Mouse (Mus musculus) forebrain, embryonic 10.5 days (tissue): ENCODE results near the gene Pld2. TPM values are rescaled to one million over a fixed set of nuclear protein-coding genes. Genes with fewer than 3 reads are reported as not detected.
"Not testable (repeated sequence)": the region's sequence is repeated elsewhere in the genome, so short reads cannot be mapped to it uniquely, and the experiment has no call there.

Source experiments
- DNase-seq: peaks from one replicate; pipeline ENCODE4 v3.0.0-alpha.2; 2017; ENCODE audit warnings: low spot score; ENCODE audit errors: extremely low spot score
- H3K27ac ChIP-seq: fragments of 300-500 bp; sonication (generic); 2 replicates; pipeline ENCODE4 v1.5.1; 2016; ENCODE audit warnings: mild to moderate bottlenecking
- H3K27me3 ChIP-seq: fragments of 300-500 bp; sonication (generic); 2 replicates; pipeline ENCODE4 v1.6.1; 2016; ENCODE audit warnings: mild to moderate bottlenecking; ENCODE audit not compliant: poor library complexity, severe bottlenecking
- H3K36me3 ChIP-seq: fragments of 300-500 bp; sonication (generic); replicated peaks from 2 replicates; pipeline ENCODE4 v1.6.1; 2016; ENCODE audit warnings: mild to moderate bottlenecking, moderate library complexity
- H3K4me1 ChIP-seq: fragments of 300-500 bp; sonication (generic); 2 replicates; pipeline ENCODE4 v1.6.1; 2016
- H3K4me3 ChIP-seq: fragments of 300-500 bp; sonication (generic); 2 replicates; pipeline ENCODE4 v1.5.1; 2016; ENCODE audit warnings: mild to moderate bottlenecking, moderate library complexity
- H3K9me3 ChIP-seq: fragments of 300-500 bp; sonication (generic); 2 replicates; pipeline ENCODE4 v1.6.1; 2016; ENCODE audit warnings: mild to moderate bottlenecking, moderate library complexity
- WGBS: fragments of 180-500 bp; shearing (Covaris S2); methylation state at CpG from one replicate; pipeline ENCODE4 v1.1.7; 2016; 5-methylcytosine and 5-hydroxymethylcytosine counted together
- polyA plus RNA-seq: library from polyadenylated mRNA; unstranded; fragments of >200 nt; fragmentation: Nextera tagmentation; extraction: Ambion mirVana; gene quantifications from 2 replicates; pipeline ENCODE4 v1.2.1, GENCODE M21; 2016

Pld2 gene
- polyA plus RNA-seq, 1 experiment from 2014 or later = 2.7 TPM

DNA sequence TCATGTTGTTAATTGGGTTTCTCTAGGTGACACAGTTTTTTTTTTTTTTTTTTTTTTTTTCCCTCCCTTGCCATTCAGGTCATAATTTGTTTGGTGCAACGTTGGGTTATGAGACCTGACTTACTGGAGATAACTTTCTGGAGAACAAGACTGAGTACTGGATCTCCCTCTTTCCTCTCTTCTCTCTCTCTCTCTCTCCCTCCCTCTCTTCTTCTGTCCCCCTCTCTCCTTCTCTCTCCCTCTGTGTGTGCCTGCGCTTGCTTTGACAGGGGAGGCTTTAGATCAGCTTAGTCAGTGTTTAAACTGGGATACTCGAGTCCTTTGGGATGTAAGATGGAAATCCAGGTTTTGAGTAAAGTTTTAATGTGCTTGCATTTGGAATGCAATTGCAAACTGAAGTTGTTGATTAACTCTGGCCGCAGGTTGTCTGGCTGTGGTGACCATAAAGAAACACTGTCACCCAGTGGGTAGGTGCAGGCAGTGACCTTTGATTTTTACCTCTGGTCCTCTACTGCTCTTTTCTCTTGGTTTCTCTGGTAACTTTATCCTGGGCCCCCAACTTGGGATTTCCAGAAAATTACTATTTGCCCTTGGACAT lies 24.5 kb downstream of the Pld2 start:
- no peak for DNase-seq
- peaks cover 16% of the 10 kb centered on the region for H3K36me3 ChIP-seq
- peaks cover 46% of the 10 kb centered on the region for H3K4me1 ChIP-seq
- H3K9me3 ChIP-seq = no peaks in the 10 kb centered on the region
- H3K4me3 ChIP-seq = peak overlapping the region; percentile 94
- H3K27me3 ChIP-seq = no peaks in the 10 kb centered on the region
- 54% methylated on average over 4 of the region's 4 CpGs for WGBS
- 0 out of 2 replicates have a peak overlapping the region, but pooled peaks have one; percentile 96 for H3K27ac ChIP-seq

GRCm38 (mm10) chr11:70566586-70566985 lies 26.7 kb downstream of the Pld2 start:
- Histone ChIP-seq H3K4me1 (peaks cover 48% of the 10 kb centered on the region), H3K9me3 (no peaks in the 10 kb centered on the region), H3K36me3 (peaks cover 16% of the 10 kb centered on the region), H3K4me3 (no peak overlapping the region), H3K27me3 (no peaks in the 10 kb centered on the region), H3K27ac (no peak overlapping the region)
- DNase-seq = no peak
- 80% methylated on average over 7 of the region's 7 CpGs for WGBS

- H3K36me3 ChIP-seq = peaks cover 22% of the 10 kb centered on the region
- not testable (repeated sequence) for H3K4me3 ChIP-seq, H3K27me3 ChIP-seq, H3K27ac ChIP-seq, DNase-seq, H3K9me3 ChIP-seq
- peaks cover 32% of the 10 kb centered on the region for H3K4me1 ChIP-seq
- 91% methylated on average over 1 of the region's 1 CpGs for WGBS
These were observed 30.8 kb downstream of the Pld2 start for GRCm38 (mm10) chr11:70570614-70571013.

DNA sequence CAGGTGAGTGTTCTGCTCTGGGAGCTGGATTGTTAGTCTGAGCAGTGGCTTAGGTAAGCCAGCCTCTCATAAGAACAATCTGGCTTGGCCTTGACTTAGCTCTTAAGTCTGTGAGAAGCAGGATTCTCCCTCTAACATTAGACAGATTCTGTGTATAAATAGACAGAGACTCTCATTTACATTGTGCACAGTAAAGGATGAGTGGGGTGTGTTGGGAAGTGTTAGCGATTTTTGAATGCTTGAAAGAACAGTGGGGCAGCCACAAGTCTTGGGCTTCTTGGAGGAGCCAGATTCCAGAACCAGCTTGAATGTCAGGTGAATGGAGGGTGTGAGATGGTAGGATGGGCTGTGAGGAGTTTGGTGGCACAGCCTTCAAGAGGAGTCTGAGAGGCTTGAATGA lies 31.8 kb downstream of the Pld2 start:
- H3K27ac ChIP-seq = 0 out of 2 replicates have a peak overlapping the region, but pooled peaks have one; percentile 20
- H3K4me3 ChIP-seq = no peak overlapping the region
- peaks cover 25% of the 10 kb centered on the region for H3K4me1 ChIP-seq
- peaks cover 21% of the 10 kb centered on the region for H3K36me3 ChIP-seq
- DNase-seq = no peak
- no peaks in the 10 kb centered on the region for H3K27me3 ChIP-seq
- H3K9me3 ChIP-seq = no peaks in the 10 kb centered on the region
- 89% methylated on average over 1 of the region's 1 CpGs for WGBS

DNA sequence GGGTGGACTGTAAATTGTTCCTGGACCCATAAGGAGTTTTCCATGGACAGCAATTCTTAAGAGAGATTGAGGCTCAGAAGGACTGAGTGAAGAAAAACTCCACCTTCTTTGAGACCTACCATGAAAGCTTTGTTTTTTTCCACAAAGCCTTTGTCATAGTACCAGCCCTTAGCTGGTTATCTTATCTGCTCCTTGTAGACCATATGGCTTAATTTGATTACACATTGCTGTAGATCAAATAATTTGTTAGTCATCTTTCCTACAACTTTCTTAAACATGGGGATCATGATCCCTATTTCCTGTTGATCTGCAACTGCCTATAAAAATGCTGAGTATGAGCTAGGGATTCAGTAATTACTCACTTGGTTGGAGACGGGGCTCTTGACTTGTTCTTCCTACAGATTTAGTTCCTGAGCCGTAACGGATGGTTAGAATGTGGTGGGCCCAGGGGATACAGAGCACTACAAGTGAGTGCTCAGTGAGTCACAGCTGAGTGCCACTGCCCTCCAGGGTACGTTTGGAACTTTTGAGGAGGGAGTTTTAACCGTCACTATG lies 32.6 kb downstream of the Pld2 start:
- Histone ChIP-seq H3K4me3 (no peak overlapping the region), H3K27me3 (no peaks in the 10 kb centered on the region), H3K36me3 (peaks cover 15% of the 10 kb centered on the region), H3K27ac (0 out of 2 replicates have a peak overlapping the region, but pooled peaks have one; percentile 20), H3K9me3 (no peaks in the 10 kb centered on the region), H3K4me1 (peaks cover 24% of the 10 kb centered on the region)
- DNase-seq = no peak
- 79% methylated on average over 5 of the region's 5 CpGs for WGBS

- Histone ChIP-seq H3K36me3 (peaks cover 6% of the 10 kb centered on the region; the same call in 1 of the 2 replicates), H3K27ac (peak overlapping the region; percentile 67), H3K9me3 (no peaks in the 10 kb centered on the region), H3K4me1 (peaks cover 37% of the 10 kb centered on the region), H3K27me3 (no peaks in the 10 kb centered on the region), H3K4me3 (no peak overlapping the region)
- 74% methylated on average over 6 of the region's 6 CpGs for WGBS
- no peak for DNase-seq
These were observed 34.0 kb downstream of the Pld2 start for GRCm38 (mm10) chr11:70573872-70574271.

DNA sequence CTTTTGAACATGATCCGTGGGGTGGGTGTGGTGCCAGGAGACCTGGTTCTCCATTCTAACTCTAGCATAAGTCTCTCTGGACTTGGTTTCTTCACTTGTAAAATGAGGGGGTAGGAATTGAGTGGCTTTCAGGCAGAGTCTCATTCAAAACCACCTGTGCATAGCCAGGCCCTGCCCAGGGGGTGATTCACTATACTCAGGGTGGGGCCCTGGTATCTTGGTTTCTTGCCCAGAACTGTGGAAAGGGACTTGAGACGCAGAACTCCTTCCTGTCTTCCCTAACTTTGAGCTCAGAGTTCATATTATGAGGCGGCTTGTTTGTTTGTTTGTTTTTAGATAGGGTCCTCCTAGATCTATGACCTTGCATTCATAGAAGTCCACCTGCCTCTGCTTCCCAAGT lies 37.3 kb downstream of the Pld2 start:
- no peak for DNase-seq
- Histone ChIP-seq H3K9me3 (no peaks in the 10 kb centered on the region), H3K27ac (0 out of 2 replicates have a peak overlapping the region, but pooled peaks have one; percentile 30), H3K4me3 (no peak overlapping the region), H3K36me3 (peaks cover 3% of the 10 kb centered on the region; the same call in 1 of the 2 replicates), H3K27me3 (no peaks in the 10 kb centered on the region), H3K4me1 (peaks cover 46% of the 10 kb centered on the region)
- WGBS = 79% methylated on average over 3 of the region's 3 CpGs

- whole genome bisulfite sequencing = 95% methylated on average over 6 of the region's 6 CpGs
- no peaks in the 10 kb centered on the region for H3K27me3 ChIP-seq
- H3K36me3 ChIP-seq = 0 out of 2 replicates have a peak, but pooled peaks cover under 1% of the 10 kb centered on the region
- H3K4me3 ChIP-seq = no peak overlapping the region
- H3K27ac ChIP-seq = no peak overlapping the region
- DNase-seq = no peak
- H3K9me3 ChIP-seq = no peaks in the 10 kb centered on the region
- peaks cover 51% of the 10 kb centered on the region for H3K4me1 ChIP-seq
These were observed 39.1 kb downstream of the Pld2 start for GRCm38 (mm10) chr11:70578962-70579361.

- Histone ChIP-seq H3K4me1 (peaks cover 54% of the 10 kb centered on the region), H3K36me3 (no peaks in the 10 kb centered on the region), H3K27ac (peak overlapping the region; percentile 41; the same call in 1 of the 2 replicates), H3K27me3 (no peaks in the 10 kb centered on the region), H3K4me3 (no peak overlapping the region), H3K9me3 (no peaks in the 10 kb centered on the region)
- no peak for DNase-seq
- 87% methylated on average over 9 of the region's 9 CpGs for WGBS
These were observed 40.0 kb downstream of the Pld2 start for GRCm38 (mm10) chr11:70579710-70580357.

DNA sequence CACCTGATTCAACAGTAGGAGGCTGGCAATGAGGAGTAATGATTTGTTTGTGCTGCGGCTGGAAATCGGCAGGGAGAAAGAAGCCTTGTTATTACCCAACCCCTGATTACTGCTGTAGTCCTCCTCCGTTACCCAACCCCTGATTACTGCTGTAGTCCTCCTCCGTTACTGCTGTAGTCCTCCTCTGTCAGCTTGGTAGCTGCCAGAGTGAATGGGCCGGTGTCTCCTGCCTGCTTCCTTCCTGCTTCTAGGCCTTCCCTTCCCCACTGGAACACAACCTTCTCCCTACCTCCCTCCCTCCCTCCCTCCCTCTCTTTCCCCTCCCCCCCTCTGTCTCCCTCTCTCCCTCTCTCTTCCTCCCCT lies 40.5 kb downstream of the Pld2 start:
- Histone ChIP-seq H3K27ac (peak overlapping the region; percentile 40), H3K4me3 (no peak overlapping the region), H3K36me3 (no peaks in the 10 kb centered on the region), H3K27me3 (no peaks in the 10 kb centered on the region), H3K4me1 (peaks cover 59% of the 10 kb centered on the region), H3K9me3 (no peaks in the 10 kb centered on the region)
- no peak for DNase-seq
- 74% methylated on average over 5 of the region's 5 CpGs for WGBS

DNA sequence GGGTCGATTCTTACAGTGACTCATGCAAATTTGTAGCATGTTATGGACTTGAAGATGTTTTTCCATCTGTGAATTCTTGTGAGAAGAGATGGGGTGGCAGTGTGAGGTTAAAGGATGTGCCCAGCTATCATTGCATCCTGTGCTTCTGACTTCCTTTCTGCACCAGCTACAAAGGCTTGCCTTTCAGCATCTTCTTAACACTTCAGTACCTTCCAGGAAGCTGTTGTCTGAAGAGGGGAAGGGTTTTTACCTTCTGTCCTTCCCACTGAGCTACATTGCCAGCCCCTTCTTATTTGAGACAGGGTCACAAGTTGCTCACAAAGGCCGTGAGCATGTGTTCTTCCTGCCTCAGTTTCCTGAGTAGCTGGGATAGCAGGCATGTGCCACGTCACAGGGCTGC lies 41.1 kb downstream of the Pld2 start:
- no peak for DNase-seq
- H3K4me1 ChIP-seq = peaks cover 62% of the 10 kb centered on the region
- H3K4me3 ChIP-seq = no peak overlapping the region
- H3K27ac ChIP-seq = peak overlapping the region; percentile 40; the same call in 1 of the 2 replicates
- no peaks in the 10 kb centered on the region for H3K9me3 ChIP-seq
- H3K36me3 ChIP-seq = no peaks in the 10 kb centered on the region
- H3K27me3 ChIP-seq = no peaks in the 10 kb centered on the region
- 85% methylated on average over 3 of the region's 3 CpGs for WGBS

GRCm38 (mm10) chr11:70582196-70582595 lies 42.3 kb downstream of the Pld2 start:
- 86% methylated on average over 3 of the region's 3 CpGs for WGBS
- no peak overlapping the region for H3K27ac ChIP-seq
- H3K9me3 ChIP-seq = no peaks in the 10 kb centered on the region
- no peaks in the 10 kb centered on the region for H3K27me3 ChIP-seq
- H3K4me3 ChIP-seq = no peak overlapping the region
- H3K4me1 ChIP-seq = peaks cover 62% of the 10 kb centered on the region
- no peaks in the 10 kb centered on the region for H3K36me3 ChIP-seq
- DNase-seq = no peak
